Mouse (Mus musculus) myocyte (in vitro differentiated cells): Measurements from ENCODE around the gene Itpr1.

ENCODE experiments used
- E2F4 ChIP-seq: IDR thresholded peaks from one replicate; pipeline ENCODE4 v1.6.1; 2011; ENCODE audit warnings: mild to moderate bottlenecking, control low read depth, moderate library complexity; ENCODE audit not compliant: insufficient read depth
- MAX ChIP-seq: IDR thresholded peaks from one replicate; pipeline ENCODE4 v1.6.1; 2011; ENCODE audit warnings: low read depth, mild to moderate bottlenecking, control low read depth
- MYOD1 ChIP-seq, 3 experiments: IDR thresholded peaks; one replicate each; pipeline ENCODE4 v1.6.1; 2011; ENCODE audit warnings: control low read depth in 2 of 3, low read depth in 2 of 3, mild to moderate bottlenecking in 2 of 3, moderate library complexity in 1 of 3; ENCODE audit not compliant: insufficient read length in 2 of 3, control insufficient read depth in 1 of 3
- MYOG ChIP-seq, 3 experiments: IDR thresholded peaks; one replicate each; pipeline ENCODE4 v1.6.1; 2011; ENCODE audit warnings: control low read depth in 2 of 3, low read depth in 2 of 3, mild to moderate bottlenecking in 2 of 3; ENCODE audit not compliant: insufficient read length in 2 of 3, control insufficient read depth in 1 of 3, insufficient read depth in 1 of 3
- POLR2A ChIP-seq: IDR thresholded peaks from one replicate; pipeline ENCODE4 v1.6.1; 2011; ENCODE audit warnings: low read depth, mild to moderate bottlenecking, control low read depth, moderate library complexity; ENCODE audit not compliant: insufficient read length
- POLR2AphosphoS2 ChIP-seq: IDR thresholded peaks from one replicate; pipeline ENCODE4 v1.6.1; 2011; ENCODE audit warnings: low read depth, control low read depth; ENCODE audit not compliant: insufficient read length
- SRF ChIP-seq: IDR thresholded peaks from one replicate; pipeline ENCODE4 v1.6.1; 2011; ENCODE audit warnings: low read depth; ENCODE audit not compliant: control insufficient read depth, insufficient read length
- TCF12 ChIP-seq: IDR thresholded peaks from one replicate; pipeline ENCODE4 v1.6.1; 2011; ENCODE audit warnings: mild to moderate bottlenecking, control low read depth; ENCODE audit not compliant: poor library complexity, insufficient read depth, severe bottlenecking
- TCF3 ChIP-seq: IDR thresholded peaks from one replicate; pipeline ENCODE4 v1.6.1; 2011; ENCODE audit warnings: low read depth, control low read depth; ENCODE audit not compliant: insufficient read length
- USF1 ChIP-seq: IDR thresholded peaks from one replicate; pipeline ENCODE4 v1.6.1; 2011; ENCODE audit warnings: low read depth, mild to moderate bottlenecking, control low read depth, moderate library complexity

DNA sequence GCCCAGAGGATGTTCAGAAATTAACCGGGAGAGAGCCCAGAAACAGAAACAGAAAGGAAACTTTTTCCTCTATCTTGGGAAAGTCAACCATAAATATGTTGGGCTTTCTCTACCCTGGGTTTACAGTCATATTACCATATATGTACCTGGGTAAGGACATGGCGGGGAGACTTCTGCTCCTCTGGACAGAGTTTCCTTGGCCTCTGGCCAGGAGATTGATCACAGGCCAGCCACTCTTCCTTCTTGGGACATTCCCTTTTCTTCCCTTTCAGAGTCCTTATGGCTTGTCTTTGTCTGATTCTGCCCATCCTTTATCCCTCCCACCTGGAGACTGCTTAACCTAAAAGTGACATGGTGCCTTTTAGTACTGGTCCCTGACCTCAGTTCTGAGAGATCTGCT, 12.1 kb downstream of the Itpr1 start:
- TF ChIP-seq POLR2AphosphoS2 (no peak), POLR2A (no peak), MAX (no peak), TCF12 (no peak), MYOG (IDR thresholded peaks at IDR 0.05; ENCODE audit: control insufficient read depth in 1 of 3, insufficient read depth in 1 of 3, insufficient read length in 2 of 3, low read depth in 2 of 3) (no peak), SRF (no peak), MYOD1 (IDR thresholded peaks at IDR 0.05; ENCODE audit: control insufficient read depth in 1 of 3, insufficient read length in 2 of 3, low read depth in 2 of 3) (no peak), USF1 (no peak), TCF3 (no peak), E2F4 (no peak)
